Mouse (Mus musculus): ENCODE results near the gene 2010003K11Rik. TPM values are rescaled to one million over a fixed set of nuclear protein-coding genes. Genes with fewer than 3 reads are reported as not detected.
A peak's percentile ranks its signal among the peaks of the same experiment; 100 is the strongest.

The 2010003K11Rik gene
- polyA plus RNA-seq, 1 experiment: not detected

- H3K27me3 ChIP-seq (ENCODE audit: control insufficient read depth, insufficient read depth, insufficient read length): no peaks in the 10 kb centered on the region
- H3ac ChIP-seq (ENCODE audit: control insufficient read depth, insufficient read length, low read depth): no peak overlapping the region
- no peak for TF ChIP-seq MYOD1 (IDR thresholded peaks at IDR 0.05; ENCODE audit: control insufficient read depth, insufficient read length, low read depth)
- TF ChIP-seq CTCF (IDR thresholded peaks at IDR 0.05; ENCODE audit: control insufficient read depth, insufficient read depth, insufficient read length): no peak
- TF ChIP-seq USF1 (IDR thresholded peaks at IDR 0.05; ENCODE audit: low read depth): no peak
- TF ChIP-seq MYOG (IDR thresholded peaks at IDR 0.05; ENCODE audit: control insufficient read depth, extremely low read depth, insufficient read length): no peak
- no peak for TF ChIP-seq CEBPB (IDR thresholded peaks at IDR 0.05; ENCODE audit: low read depth)
- TF ChIP-seq MAX (IDR thresholded peaks at IDR 0.05): no peak
- no peak for TF ChIP-seq FOSL1 (IDR thresholded peaks at IDR 0.05; ENCODE audit: insufficient read depth, low read length, poor library complexity, severe bottlenecking)
- no peak overlapping the region for H3K4me3 ChIP-seq (ENCODE audit: insufficient read depth, poor library complexity, severe bottlenecking)
- no peaks in the 10 kb centered on the region for H3K79me3 ChIP-seq (ENCODE audit: low read depth)
- no peaks in the 10 kb centered on the region for H3K79me2 ChIP-seq (ENCODE audit: control insufficient read depth, insufficient read depth)
- no peaks in the 10 kb centered on the region for H3K36me3 ChIP-seq (ENCODE audit: control insufficient read depth, insufficient read depth)
These were observed 19.1 kb upstream of the 2010003K11Rik start for GRCm38 (mm10) chr19:4517483-4517882.

DNA sequence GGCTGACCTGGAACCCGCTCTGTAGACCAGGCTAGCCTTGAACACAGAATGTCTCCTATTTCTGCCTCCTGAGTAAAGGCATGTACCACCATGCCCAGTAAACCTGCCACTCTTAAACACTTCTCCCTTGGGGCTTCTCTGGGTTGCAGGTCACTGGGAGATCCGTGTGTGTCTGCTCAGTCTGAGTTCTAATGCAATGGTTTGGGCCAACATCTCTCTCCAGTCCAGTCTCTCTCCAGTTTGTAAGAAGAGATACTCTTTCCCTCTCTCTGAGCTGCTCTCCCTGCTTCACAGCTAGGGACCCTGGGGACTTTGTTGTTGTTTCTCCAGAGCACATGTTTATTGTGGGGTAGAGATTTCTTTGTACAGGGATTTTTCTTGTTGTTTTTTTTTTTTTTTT is 17.9 kb upstream of the 2010003K11Rik start:
- H3ac ChIP-seq (ENCODE audit: control insufficient read depth, insufficient read length, low read depth): no peak overlapping the region
- H3K79me2 ChIP-seq (ENCODE audit: control insufficient read depth, insufficient read depth): no peaks in the 10 kb centered on the region
- no peaks in the 10 kb centered on the region for H3K36me3 ChIP-seq (ENCODE audit: control insufficient read depth, insufficient read depth)
- no peak overlapping the region for H3K4me3 ChIP-seq (ENCODE audit: insufficient read depth, poor library complexity, severe bottlenecking)
- peaks cover 4% of the 10 kb centered on the region for H3K27me3 ChIP-seq (ENCODE audit: control insufficient read depth, insufficient read depth, insufficient read length)
- H3K79me3 ChIP-seq (ENCODE audit: low read depth): no peaks in the 10 kb centered on the region
- no peak for TF ChIP-seq MYOD1 (IDR thresholded peaks at IDR 0.05; ENCODE audit: control insufficient read depth, insufficient read length, low read depth)
- TF ChIP-seq FOSL1 (IDR thresholded peaks at IDR 0.05; ENCODE audit: insufficient read depth, low read length, poor library complexity, severe bottlenecking): no peak
- no peak for TF ChIP-seq MYOG (IDR thresholded peaks at IDR 0.05; ENCODE audit: control insufficient read depth, extremely low read depth, insufficient read length)
- TF ChIP-seq CEBPB (IDR thresholded peaks at IDR 0.05; ENCODE audit: low read depth): no peak
- TF ChIP-seq CTCF (IDR thresholded peaks at IDR 0.05; ENCODE audit: control insufficient read depth, insufficient read depth, insufficient read length): no peak
- no peak for TF ChIP-seq MAX (IDR thresholded peaks at IDR 0.05)
- TF ChIP-seq USF1 (IDR thresholded peaks at IDR 0.05; ENCODE audit: low read depth): no peak

GRCm38 (mm10) chr19:4515746-4516145 is 17.4 kb upstream of the 2010003K11Rik start:
- H3K4me3 ChIP-seq (ENCODE audit: insufficient read depth, poor library complexity, severe bottlenecking): no peak overlapping the region
- H3ac ChIP-seq (ENCODE audit: control insufficient read depth, insufficient read length, low read depth): no peak overlapping the region
- TF ChIP-seq MYOD1 (IDR thresholded peaks at IDR 0.05; ENCODE audit: control insufficient read depth, insufficient read length, low read depth) (no peak), MYOG (IDR thresholded peaks at IDR 0.05; ENCODE audit: control insufficient read depth, extremely low read depth, insufficient read length) (no peak), CTCF (IDR thresholded peaks at IDR 0.05; ENCODE audit: control insufficient read depth, insufficient read depth, insufficient read length) (no peak), MAX (IDR thresholded peaks at IDR 0.05) (no peak), FOSL1 (IDR thresholded peaks at IDR 0.05; ENCODE audit: insufficient read depth, low read length, poor library complexity, severe bottlenecking) (no peak), USF1 (IDR thresholded peaks at IDR 0.05; ENCODE audit: low read depth) (no peak), CEBPB (IDR thresholded peaks at IDR 0.05; ENCODE audit: low read depth) (no peak)
- H3K79me2 ChIP-seq (ENCODE audit: control insufficient read depth, insufficient read depth): no peaks in the 10 kb centered on the region
- no peaks in the 10 kb centered on the region for H3K36me3 ChIP-seq (ENCODE audit: control insufficient read depth, insufficient read depth)
- no peaks in the 10 kb centered on the region for H3K79me3 ChIP-seq (ENCODE audit: low read depth)
- H3K27me3 ChIP-seq (ENCODE audit: control insufficient read depth, insufficient read depth, insufficient read length): peaks cover 5% of the 10 kb centered on the region

- Histone ChIP-seq H3K36me3 (ENCODE audit: control insufficient read depth, insufficient read depth) (no peaks in the 10 kb centered on the region), H3ac (ENCODE audit: control insufficient read depth, insufficient read length, low read depth) (no peak overlapping the region), H3K79me3 (ENCODE audit: low read depth) (no peaks in the 10 kb centered on the region), H3K79me2 (ENCODE audit: control insufficient read depth, insufficient read depth) (no peaks in the 10 kb centered on the region), H3K27me3 (ENCODE audit: control insufficient read depth, insufficient read depth, insufficient read length) (peaks cover 5% of the 10 kb centered on the region), H3K4me3 (ENCODE audit: insufficient read depth, poor library complexity, severe bottlenecking) (no peak overlapping the region)
- no peak for TF ChIP-seq USF1 (IDR thresholded peaks at IDR 0.05; ENCODE audit: low read depth)
- no peak for TF ChIP-seq MYOG (IDR thresholded peaks at IDR 0.05; ENCODE audit: control insufficient read depth, extremely low read depth, insufficient read length)
- TF ChIP-seq FOSL1 (IDR thresholded peaks at IDR 0.05; ENCODE audit: insufficient read depth, low read length, poor library complexity, severe bottlenecking): no peak
- no peak for TF ChIP-seq CTCF (IDR thresholded peaks at IDR 0.05; ENCODE audit: control insufficient read depth, insufficient read depth, insufficient read length)
- no peak for TF ChIP-seq MYOD1 (IDR thresholded peaks at IDR 0.05; ENCODE audit: control insufficient read depth, insufficient read length, low read depth)
- no peak for TF ChIP-seq CEBPB (IDR thresholded peaks at IDR 0.05; ENCODE audit: low read depth)
- no peak for TF ChIP-seq MAX (IDR thresholded peaks at IDR 0.05)
These were observed 15.0 kb upstream of the 2010003K11Rik start for GRCm38 (mm10) chr19:4513236-4513858.

DNA sequence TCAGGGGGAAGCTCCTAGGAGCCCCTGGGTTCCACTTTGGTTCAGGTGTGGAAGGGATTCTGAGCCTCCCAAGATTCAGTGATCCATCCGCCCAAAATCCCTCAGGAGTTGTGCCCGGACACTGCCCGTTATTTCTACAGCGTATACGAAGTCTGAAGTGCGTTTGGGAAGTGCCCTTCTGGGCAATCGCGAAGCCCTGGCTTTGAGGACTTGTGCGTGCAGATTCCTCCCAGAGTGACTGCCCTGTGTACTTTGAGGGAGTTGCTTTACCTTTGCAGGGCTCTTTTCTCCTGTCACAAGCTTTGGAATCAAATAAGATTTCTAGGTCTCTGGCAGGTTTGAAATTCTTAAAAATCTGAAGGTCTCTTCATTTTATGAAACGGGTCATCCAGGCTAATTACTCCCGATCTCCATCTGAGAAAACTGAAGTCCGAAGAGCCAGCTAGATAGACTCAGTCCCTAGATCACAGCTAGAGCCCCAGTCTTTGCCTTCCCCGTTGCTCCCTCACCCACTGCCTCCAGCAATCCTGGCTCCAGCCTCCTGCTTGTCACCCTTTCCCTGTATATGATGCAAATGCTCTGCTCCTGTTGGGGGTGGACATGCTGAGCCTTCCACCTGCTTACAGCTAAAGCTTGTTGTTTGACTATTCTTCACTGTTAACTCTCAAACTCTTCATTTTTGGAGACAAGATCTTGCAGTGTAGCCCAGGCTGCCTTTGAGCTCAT is 12.9 kb upstream of the 2010003K11Rik start:
- Histone ChIP-seq H3K79me2 (ENCODE audit: control insufficient read depth, insufficient read depth) (no peaks in the 10 kb centered on the region), H3K79me3 (ENCODE audit: low read depth) (no peaks in the 10 kb centered on the region)
- TF ChIP-seq CTCF (IDR thresholded peaks at IDR 0.05; ENCODE audit: control insufficient read depth, insufficient read depth, insufficient read length): no peak
- no peak for TF ChIP-seq MAX (IDR thresholded peaks at IDR 0.05)
- no peak for TF ChIP-seq MYOG (IDR thresholded peaks at IDR 0.05; ENCODE audit: control insufficient read depth, extremely low read depth, insufficient read length)
- no peak for TF ChIP-seq CEBPB (IDR thresholded peaks at IDR 0.05; ENCODE audit: low read depth)
- no peak for TF ChIP-seq USF1 (IDR thresholded peaks at IDR 0.05; ENCODE audit: low read depth)
- no peak for TF ChIP-seq FOSL1 (IDR thresholded peaks at IDR 0.05; ENCODE audit: insufficient read depth, low read length, poor library complexity, severe bottlenecking)
- no peak for TF ChIP-seq MYOD1 (IDR thresholded peaks at IDR 0.05; ENCODE audit: control insufficient read depth, insufficient read length, low read depth)

More for the DNA sequence above, 12.9 kb upstream of the 2010003K11Rik start:
- H3K27me3 ChIP-seq (ENCODE audit: control insufficient read depth, insufficient read depth, insufficient read length): peaks cover 5% of the 10 kb centered on the region
- H3K4me3 ChIP-seq (ENCODE audit: insufficient read depth, poor library complexity, severe bottlenecking): peak overlapping the region; percentile 41
- H3K36me3 ChIP-seq (ENCODE audit: control insufficient read depth, insufficient read depth): no peaks in the 10 kb centered on the region
- no peak overlapping the region for H3ac ChIP-seq (ENCODE audit: control insufficient read depth, insufficient read length, low read depth)
